18 mouse cellular contexts compared by ENCODE assay signal in the genomic region with DNA sequence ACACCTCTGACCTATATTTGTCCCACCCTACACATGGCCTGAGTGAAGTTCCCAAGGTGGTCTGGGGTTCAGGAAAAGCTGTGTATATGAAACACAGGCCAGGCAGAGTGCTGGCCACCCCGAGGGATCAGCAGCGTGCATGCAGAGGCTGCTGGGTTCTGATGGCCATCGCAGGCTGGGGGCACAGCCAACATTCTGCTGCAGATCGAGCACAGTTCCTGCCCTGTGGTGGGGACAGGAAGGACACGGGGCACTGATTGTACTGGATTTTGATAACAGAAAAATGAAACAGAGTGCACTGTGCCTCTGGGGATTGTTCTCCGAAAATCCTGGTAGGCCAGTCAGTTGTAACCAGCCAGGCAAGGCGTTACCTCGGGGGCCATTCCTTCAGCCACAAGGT.
DNase-seq lines count a peak whose midpoint lies in the region; ATAC-seq lines count a peak whose summit lies in the region.
"Had no signal": no experiment of that assay in that cellular context is flagged by ENCODE, and none has a peak within 500 bp of the region (broad histone marks: within the 10 kb centered on the region; RNA-seq: fewer than 3 reads in every experiment).

No protein-coding gene starts in this region.

- no peak overlapping the region for H3K4me3 ChIP-seq in kidney, embryonic 16.5 days (ENCODE audit: low read length)
- H3K4me3 ChIP-seq: embryonic facial prominence, embryonic 13.5 days; layer of hippocampus, adult 2 months; megakaryocyte, embryonic 14.5 days had no signal

- ATAC-seq in kidney, embryonic 16.5 days (ENCODE audit: low FRiP score, low TSS enrichment), result no peak
- ATAC-seq in common myeloid progenitor, adult 5-6 weeks (replicated peaks; ENCODE audit: low read depth, poor library complexity, severe bottlenecking), result peak; percentile 68
- ATAC-seq: forebrain, postnatal 0 days; hindbrain, embryonic 16.5 days; intestine, postnatal 0 days; liver, postnatal 0 days had no signal

- intact Hi-C loops in heart, postnatal 25 days (cut with DNase I), result no loop called here

- H3K27me3 ChIP-seq in kidney, embryonic 16.5 days (ENCODE audit: insufficient read depth, low read length), result no peaks in the 10 kb centered on the region
- H3K27me3 ChIP-seq: embryonic facial prominence, embryonic 13.5 days had no signal

- H3K9ac ChIP-seq in kidney, embryonic 16.5 days (replicated peaks; ENCODE audit: low read length), result no peak overlapping the region
- H3K9ac ChIP-seq: embryonic facial prominence, embryonic 13.5 days; forebrain, postnatal 0 days; liver, postnatal 0 days had no signal

- H3K4me2 ChIP-seq in kidney, embryonic 16.5 days (replicated peaks; ENCODE audit: low read depth, low read length), result no peak overlapping the region
- H3K4me2 ChIP-seq: embryonic facial prominence, embryonic 13.5 days had no signal

- H3K27ac ChIP-seq in kidney, embryonic 16.5 days (ENCODE audit: low read length), result no peak overlapping the region
- H3K27ac ChIP-seq: embryonic facial prominence, embryonic 13.5 days; layer of hippocampus, adult 2 months had no signal

- H3K9me3 ChIP-seq in kidney, embryonic 16.5 days (ENCODE audit: low read length), result no peaks in the 10 kb centered on the region
- H3K9me3 ChIP-seq: embryonic facial prominence, embryonic 13.5 days; megakaryocyte, embryonic 14.5 days had no signal

- 77% methylated on average over 8 of the region's 8 CpGs for WGBS in kidney, embryonic 16.5 days

- peak; percentile 96 for DNase-seq in heart, adult 11 months
- no peak for DNase-seq in heart, postnatal 25 days (ENCODE audit: low spot score)
- DNase-seq in kidney, postnatal 14 days, result peak; percentile 39
- DNase-seq in lung, postnatal 36 days, result peak; percentile 60
- no peak for DNase-seq in right cerebral cortex, adult 2 months (ENCODE audit: low spot score in 2 of 2)
- no peak for DNase-seq in urinary bladder, postnatal 4 days (ENCODE audit: low spot score in 2 of 2)
- DNase-seq: cerebellum, adult 9-10 months; forebrain, postnatal 0 days; liver; liver, postnatal 0 days; right cerebral cortex, postnatal 14 days had no signal

- no peaks in the 10 kb centered on the region for H3K36me3 ChIP-seq in kidney, embryonic 16.5 days (ENCODE audit: insufficient read depth, low read length)
- H3K36me3 ChIP-seq: embryonic facial prominence, embryonic 13.5 days had no signal

- peaks cover 5% of the 10 kb centered on the region; the same call in 1 of the 2 replicates for H3K4me1 ChIP-seq in kidney, embryonic 16.5 days (ENCODE audit: insufficient read depth, low read length)

Comparison
In these comparisons a context has a peak if more than half of its experiments do, and no peak if none do; other contexts are left out.
1. DNase-seq: peak in heart, adult 11 months (single experiment), kidney, postnatal 14 days (single experiment) and lung, postnatal 36 days (single experiment); none in heart, postnatal 25 days (single experiment), right cerebral cortex, adult 2 months (0 of 2) and urinary bladder, postnatal 4 days (0 of 2).